Mouse (Mus musculus) limb, embryonic 15.5 days (tissue): ENCODE data around the gene Mpzl1. TPM values are rescaled to one million over a fixed set of nuclear protein-coding genes. Genes with fewer than 3 reads are reported as not detected.
"Not testable (repeated sequence)": the region's sequence is repeated elsewhere in the genome, so short reads cannot be mapped to it uniquely, and the experiment has no call there.

Experiments
- ATAC-seq: fragments of 200-750 bp; cut with Nextera tagmentation; 2 replicates; pipeline ENCODE4 v1.8.0; 2017; ENCODE audit warnings: low read depth, moderate TSS enrichment; ENCODE audit not compliant: insufficient number of reproducible peaks, low FRiP score, low TSS enrichment
- H3K27ac ChIP-seq: fragments of 300-500 bp; sonication (generic); 2 replicates; pipeline ENCODE4 v1.5.1; 2015; ENCODE audit warnings: moderate library complexity, mild to moderate bottlenecking, inconsistent platforms
- H3K27me3 ChIP-seq: fragments of 300-500 bp; sonication (generic); 2 replicates; pipeline ENCODE4 v1.6.1; 2015; ENCODE audit warnings: inconsistent platforms
- H3K36me3 ChIP-seq: fragments of 300-500 bp; sonication (generic); 2 replicates; pipeline ENCODE4 v1.6.1; 2015; ENCODE audit warnings: inconsistent platforms
- H3K4me1 ChIP-seq: fragments of 300-500 bp; sonication (generic); 2 replicates; pipeline ENCODE4 v1.6.1; 2015; ENCODE audit warnings: inconsistent platforms
- H3K4me2 ChIP-seq: fragments of 300-500 bp; sonication (generic); 2 replicates; pipeline ENCODE4 v1.6.1; 2015; ENCODE audit warnings: mild to moderate bottlenecking, inconsistent platforms
- H3K4me3 ChIP-seq: fragments of 300-500 bp; sonication (generic); 2 replicates; pipeline ENCODE4 v1.5.1; 2015; ENCODE audit warnings: mild to moderate bottlenecking, inconsistent platforms
- H3K9ac ChIP-seq: fragments of 300-500 bp; sonication (generic); 2 replicates; pipeline ENCODE4 v1.6.1; 2015; ENCODE audit warnings: inconsistent platforms
- H3K9me3 ChIP-seq: fragments of 300-500 bp; sonication (generic); 2 replicates; pipeline ENCODE4 v1.6.1; 2016; ENCODE audit warnings: inconsistent platforms
- WGBS: fragments of 180-500 bp; shearing (Covaris S2); methylation state at CpG from one replicate; pipeline ENCODE4 v1.1.7; 2015; 5-methylcytosine and 5-hydroxymethylcytosine counted together
- polyA plus RNA-seq: library from polyadenylated mRNA; unstranded; fragments of >200 nt; fragmentation: Nextera tagmentation; extraction: Ambion mirVana; gene quantifications from 2 replicates; pipeline ENCODE4 v1.2.1, GENCODE M21; 2015

Gene Mpzl1
- 165 and 169 TPM in 2 replicates for polyA plus RNA-seq

GRCm38 (mm10) chr1:165634151-165634884, at the start of gene Mpzl1:
TSS of gene Mpzl1 (minus strand) at chr1:165634538.
- peak within 1 kb of the TSS; percentile 89 for H3K9ac ChIP-seq
- WGBS, result under 1% methylated on average over 69 of the region's 73 CpGs
- ATAC-seq, result peak; percentile 99
- no peaks in the 10 kb centered on the region for H3K9me3 ChIP-seq
- H3K4me2 ChIP-seq, result peak within 1 kb of the TSS; percentile 63
- peaks cover 37% of the 10 kb centered on the region for H3K4me1 ChIP-seq
- no peaks in the 10 kb centered on the region for H3K27me3 ChIP-seq
- peak within 1 kb of the TSS; percentile 89 for H3K4me3 ChIP-seq
- peak within 1 kb of the TSS; percentile 98 for H3K27ac ChIP-seq
- no peaks in the 10 kb centered on the region for H3K36me3 ChIP-seq

GRCm38 (mm10) chr1:165682056-165682853, 47.9 kb upstream of the Mpzl1 start:
- H3K9me3 ChIP-seq, result no peaks in the 10 kb centered on the region
- no peak overlapping the region for H3K9ac ChIP-seq
- peaks cover 15% of the 10 kb centered on the region; the same call in 1 of the 2 replicates for H3K4me1 ChIP-seq
- ATAC-seq, result no peak
- H3K27ac ChIP-seq, result peak overlapping the region; percentile 33; the same call in 1 of the 2 replicates
- H3K36me3 ChIP-seq, result no peaks in the 10 kb centered on the region
- 56% methylated on average over 18 of the region's 18 CpGs for WGBS
- H3K4me3 ChIP-seq, result no peak overlapping the region
- no peak overlapping the region for H3K4me2 ChIP-seq
- no peaks in the 10 kb centered on the region for H3K27me3 ChIP-seq

GRCm38 (mm10) chr1:165681045-165681794, 46.9 kb upstream of the Mpzl1 start:
- H3K9me3 ChIP-seq, result no peaks in the 10 kb centered on the region
- H3K4me2 ChIP-seq, result no peak overlapping the region
- 41% methylated on average over 13 of the region's 13 CpGs for WGBS
- no peaks in the 10 kb centered on the region for H3K36me3 ChIP-seq
- no peaks in the 10 kb centered on the region for H3K27me3 ChIP-seq
- no peak for ATAC-seq
- 0 out of 2 replicates have a peak, but pooled peaks cover 10% of the 10 kb centered on the region for H3K4me1 ChIP-seq
- H3K9ac ChIP-seq, result no peak overlapping the region
- H3K27ac ChIP-seq, result peak overlapping the region; percentile 51; the same call in 1 of the 2 replicates
- H3K4me3 ChIP-seq, result no peak overlapping the region

- H3K4me3 ChIP-seq, H3K27me3 ChIP-seq, H3K9ac ChIP-seq, ATAC-seq, H3K9me3 ChIP-seq, H3K4me1 ChIP-seq, H3K4me2 ChIP-seq, H3K27ac ChIP-seq, H3K36me3 ChIP-seq: not testable (repeated sequence)
These were observed 45.7 kb upstream of the Mpzl1 start for GRCm38 (mm10) chr1:165680086-165680485.

- Histone ChIP-seq H3K9ac (no peak overlapping the region), H3K4me3 (no peak overlapping the region), H3K9me3 (no peaks in the 10 kb centered on the region), H3K4me2 (no peak overlapping the region), H3K4me1 (0 out of 2 replicates have a peak, but pooled peaks cover 10% of the 10 kb centered on the region), H3K36me3 (no peaks in the 10 kb centered on the region), H3K27ac (no peak overlapping the region), H3K27me3 (no peaks in the 10 kb centered on the region)
- 69% methylated on average over 3 of the region's 3 CpGs for WGBS
- ATAC-seq, result no peak
These were observed 45.3 kb upstream of the Mpzl1 start for GRCm38 (mm10) chr1:165679618-165679997.

GRCm38 (mm10) chr1:165678861-165679617, 44.7 kb upstream of the Mpzl1 start:
- no peaks in the 10 kb centered on the region for H3K36me3 ChIP-seq
- no peak for ATAC-seq
- no peaks in the 10 kb centered on the region for H3K9me3 ChIP-seq
- no peaks in the 10 kb centered on the region for H3K27me3 ChIP-seq
- 0 out of 2 replicates have a peak, but pooled peaks cover 10% of the 10 kb centered on the region for H3K4me1 ChIP-seq
- no peak overlapping the region for H3K9ac ChIP-seq
- H3K27ac ChIP-seq, result no peak overlapping the region
- no peak overlapping the region for H3K4me2 ChIP-seq
- 78% methylated on average over 15 of the region's 15 CpGs for WGBS
- no peak overlapping the region for H3K4me3 ChIP-seq

- Histone ChIP-seq H3K9me3 (no peaks in the 10 kb centered on the region), H3K36me3 (no peaks in the 10 kb centered on the region), H3K27ac (no peak overlapping the region), H3K4me2 (no peak overlapping the region), H3K27me3 (no peaks in the 10 kb centered on the region), H3K4me1 (0 out of 2 replicates have a peak, but pooled peaks cover 9% of the 10 kb centered on the region), H3K9ac (no peak overlapping the region), H3K4me3 (no peak overlapping the region)
- ATAC-seq, result no peak
- 71% methylated on average over 4 of the region's 4 CpGs for WGBS
These were observed 43.2 kb upstream of the Mpzl1 start for GRCm38 (mm10) chr1:165677558-165677957.

- Histone ChIP-seq H3K9ac (no peak overlapping the region), H3K4me1 (0 out of 2 replicates have a peak, but pooled peaks cover 4% of the 10 kb centered on the region), H3K27ac (no peak overlapping the region), H3K4me2 (no peak overlapping the region), H3K27me3 (no peaks in the 10 kb centered on the region), H3K36me3 (no peaks in the 10 kb centered on the region), H3K9me3 (no peaks in the 10 kb centered on the region), H3K4me3 (no peak overlapping the region)
- WGBS, result 73% methylated on average over 3 of the region's 3 CpGs
- ATAC-seq, result no peak
These were observed 42.7 kb upstream of the Mpzl1 start for GRCm38 (mm10) chr1:165676993-165677392.

- Histone ChIP-seq H3K9ac (no peak overlapping the region), H3K4me3 (no peak overlapping the region), H3K27me3 (no peaks in the 10 kb centered on the region), H3K9me3 (no peaks in the 10 kb centered on the region), H3K27ac (no peak overlapping the region), H3K36me3 (no peaks in the 10 kb centered on the region), H3K4me1 (0 out of 2 replicates have a peak, but pooled peaks cover under 1% of the 10 kb centered on the region), H3K4me2 (no peak overlapping the region)
- WGBS, result 89% methylated on average over 9 of the region's 9 CpGs
- ATAC-seq, result no peak
These were observed 40.8 kb upstream of the Mpzl1 start for GRCm38 (mm10) chr1:165675167-165675566.

GRCm38 (mm10) chr1:165672355-165672754, 38.0 kb upstream of the Mpzl1 start:
- no peak overlapping the region for H3K27ac ChIP-seq
- no peaks in the 10 kb centered on the region for H3K27me3 ChIP-seq
- 79% methylated on average over 9 of the region's 9 CpGs for WGBS
- H3K4me3 ChIP-seq, result no peak overlapping the region
- H3K4me2 ChIP-seq, result no peak overlapping the region
- ATAC-seq, result no peak
- peaks cover 2% of the 10 kb centered on the region; the same call in 1 of the 2 replicates for H3K4me1 ChIP-seq
- no peak overlapping the region for H3K9ac ChIP-seq
- H3K36me3 ChIP-seq, result no peaks in the 10 kb centered on the region
- H3K9me3 ChIP-seq, result no peaks in the 10 kb centered on the region

GRCm38 (mm10) chr1:165670056-165670455, 35.7 kb upstream of the Mpzl1 start:
- H3K27ac ChIP-seq, result no peak overlapping the region
- no peak for ATAC-seq
- peaks cover 4% of the 10 kb centered on the region; the same call in 1 of the 2 replicates for H3K4me1 ChIP-seq
- no peaks in the 10 kb centered on the region for H3K27me3 ChIP-seq
- no peaks in the 10 kb centered on the region for H3K36me3 ChIP-seq
- H3K9me3 ChIP-seq, result no peaks in the 10 kb centered on the region
- H3K4me2 ChIP-seq, result no peak overlapping the region
- H3K9ac ChIP-seq, result no peak overlapping the region
- H3K4me3 ChIP-seq, result no peak overlapping the region
- WGBS, result 67% methylated on average over 6 of the region's 6 CpGs
